In the genomic region with DNA sequence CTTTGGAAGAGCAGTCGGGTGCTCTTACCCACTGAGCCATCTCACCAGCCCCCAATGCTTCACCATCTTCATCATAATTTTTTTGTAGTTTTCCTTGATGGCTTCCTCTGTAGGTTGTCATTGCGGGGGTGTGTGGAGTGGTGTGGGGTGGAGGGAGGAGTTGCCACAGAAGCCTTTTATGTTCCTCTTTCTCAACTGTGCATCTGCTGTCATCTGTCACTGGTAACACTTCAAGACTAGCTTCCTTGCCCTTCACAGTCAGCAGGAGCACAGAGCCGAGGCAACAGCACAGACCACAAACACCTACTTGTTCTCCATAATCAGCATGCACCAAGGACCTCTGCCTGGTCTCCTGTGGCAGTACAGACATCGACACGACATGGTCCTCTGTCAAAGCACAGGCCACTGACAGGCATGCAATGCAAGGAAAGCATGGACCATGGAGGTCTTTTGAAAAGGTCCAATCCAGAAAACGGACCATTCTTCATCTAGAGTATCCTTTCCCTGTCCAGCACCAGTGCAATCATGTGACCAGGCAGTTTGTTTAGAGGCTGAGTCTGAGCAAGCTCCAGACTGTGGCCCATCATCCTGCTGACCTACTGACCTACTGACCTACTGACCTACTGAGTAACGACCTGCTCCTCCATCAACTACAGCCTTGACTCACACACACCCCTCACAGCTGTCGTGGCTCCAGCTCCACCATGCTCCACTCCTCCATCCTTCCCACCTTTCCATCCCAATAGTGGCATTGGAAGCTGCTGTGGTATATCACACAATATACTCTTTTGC, we compare ENCODE assay signal across 13 mouse cellular contexts. TPM values are rescaled to one million over a fixed set of nuclear protein-coding genes. Genes with fewer than 3 reads are reported as not detected.
DNase-seq lines count a peak whose midpoint lies in the region; ATAC-seq and TF ChIP-seq lines count a peak whose summit lies in the region.
"Had no signal": no experiment of that assay in that cellular context is flagged by ENCODE, and none has a peak within 500 bp of the region (broad histone marks: within the 10 kb centered on the region; RNA-seq: fewer than 3 reads in every experiment).

No protein-coding gene starts in this region.

- no peak for TF ChIP-seq EP300 in lung, postnatal 0 days (IDR thresholded peaks at IDR 0.05)

- no peaks in the 10 kb centered on the region for H3K27me3 ChIP-seq in lung, postnatal 0 days (replicated peaks; ENCODE audit: insufficient read depth, low read length)
- no peaks in the 10 kb centered on the region for H3K27me3 ChIP-seq in hindbrain, embryonic 11.5 days (ENCODE audit: control insufficient read depth, insufficient read depth, low read length)
- H3K27me3 ChIP-seq in intestine, embryonic 16.5 days (replicated peaks; ENCODE audit: control insufficient read depth, insufficient read depth, low read length): no peaks in the 10 kb centered on the region

- no peak overlapping the region for H3K4me3 ChIP-seq in lung, postnatal 0 days (ENCODE audit: low read depth, low read length)
- H3K4me3 ChIP-seq in hindbrain, embryonic 11.5 days (ENCODE audit: low read depth, low read length): no peak overlapping the region
- H3K4me3 ChIP-seq in intestine, embryonic 16.5 days (ENCODE audit: low read length): no peak overlapping the region
- H3K4me3 ChIP-seq: hindbrain, embryonic 10.5 days had no signal

- no peak for ATAC-seq in lung, postnatal 0 days
- ATAC-seq in megakaryocyte-erythroid progenitor cell, adult 5-6 weeks (replicated peaks; ENCODE audit: low FRiP score, low TSS enrichment, poor library complexity, severe bottlenecking): peak; percentile 41; the same call in 1 of the 2 replicates
- no peak for ATAC-seq in hindbrain, embryonic 11.5 days (ENCODE audit: low FRiP score)
- no peak for ATAC-seq in intestine, embryonic 16.5 days

- H3K9me3 ChIP-seq in lung, postnatal 0 days (ENCODE audit: low read length): no peaks in the 10 kb centered on the region
- no peaks in the 10 kb centered on the region for H3K9me3 ChIP-seq in hindbrain, embryonic 11.5 days (ENCODE audit: control insufficient read depth, low read length)
- H3K9me3 ChIP-seq in intestine, embryonic 16.5 days (ENCODE audit: control insufficient read depth, low read length): no peaks in the 10 kb centered on the region
- H3K9me3 ChIP-seq: hindbrain, embryonic 10.5 days had no signal

- TF ChIP-seq CTCF in lung, postnatal 0 days (IDR thresholded peaks at IDR 0.05): no peak

- WGBS in lung, postnatal 0 days: 49% methylated on average over 8 of the region's 8 CpGs
- WGBS in hindbrain, embryonic 11.5 days: 67% methylated on average over 8 of the region's 8 CpGs
- WGBS in intestine, embryonic 16.5 days: 47% methylated on average over 8 of the region's 8 CpGs

- H3K27ac ChIP-seq in lung, postnatal 0 days (ENCODE audit: low read length): no peak overlapping the region
- no peak overlapping the region for H3K27ac ChIP-seq in hindbrain, embryonic 11.5 days (ENCODE audit: low read depth, low read length)
- no peak overlapping the region for H3K27ac ChIP-seq in intestine, embryonic 16.5 days (ENCODE audit: low read length)
- H3K27ac ChIP-seq: hindbrain, embryonic 10.5 days; kidney, postnatal 0 days; macrophage had no signal

- H3K9ac ChIP-seq in lung, postnatal 0 days (replicated peaks; ENCODE audit: low read depth): no peak overlapping the region
- no peak overlapping the region for H3K9ac ChIP-seq in hindbrain, embryonic 11.5 days (ENCODE audit: low read depth, low read length)
- no peak overlapping the region for H3K9ac ChIP-seq in intestine, embryonic 16.5 days (ENCODE audit: low read depth, low read length)

- no peak overlapping the region for H3K4me2 ChIP-seq in lung, postnatal 0 days (replicated peaks; ENCODE audit: low read depth, low read length)
- H3K4me2 ChIP-seq in hindbrain, embryonic 11.5 days (replicated peaks; ENCODE audit: low read depth, low read length): no peak overlapping the region
- H3K4me2 ChIP-seq in intestine, embryonic 16.5 days (ENCODE audit: low read depth, low read length): no peak overlapping the region

- peak; percentile 22 for DNase-seq in lung, postnatal 0 days (ENCODE audit: low spot score)
- no peak for DNase-seq in lung, postnatal 14 days
- DNase-seq in embryo, embryonic 10.5 days (ENCODE audit: low spot score): peak; percentile 15
- DNase-seq in thymus, postnatal 36 days: peak; percentile 54 to 75
- DNase-seq in hindbrain, embryonic 11.5 days (ENCODE audit: low spot score): no peak
- no peak for DNase-seq in right cerebral cortex, postnatal 14 days
- DNase-seq: cerebellum, adult 9-11 months; gastrocnemius, postnatal 10 days had no signal

- no peaks in the 10 kb centered on the region for H3K4me1 ChIP-seq in lung, postnatal 0 days (ENCODE audit: insufficient read depth, low read depth, low read length)
- no peaks in the 10 kb centered on the region for H3K4me1 ChIP-seq in hindbrain, embryonic 11.5 days (replicated peaks; ENCODE audit: control insufficient read depth, insufficient read depth, low read length)
- H3K4me1 ChIP-seq in intestine, embryonic 16.5 days (ENCODE audit: control insufficient read depth, insufficient read depth, low read length): no peaks in the 10 kb centered on the region

- H3K36me3 ChIP-seq in lung, postnatal 0 days (ENCODE audit: insufficient read depth, low read length): no peaks in the 10 kb centered on the region
- H3K36me3 ChIP-seq in hindbrain, embryonic 11.5 days (ENCODE audit: control insufficient read depth, insufficient read depth, low read length): no peaks in the 10 kb centered on the region
- no peaks in the 10 kb centered on the region for H3K36me3 ChIP-seq in intestine, embryonic 16.5 days (ENCODE audit: control insufficient read depth, insufficient read depth, low read length)
- H3K36me3 ChIP-seq: hindbrain, embryonic 10.5 days had no signal

RNA-seq across cellular contexts. Expression of a gene that starts 30.3 kb away (rescaled TPM):
- 19.7 and 20.8 TPM in 2 replicates for polyA plus RNA-seq in lung, postnatal 0 days (2015; fragmentation: Nextera tagmentation; extraction: Ambion mirVana)
- total RNA-seq in megakaryocyte-erythroid progenitor cell, adult 5-6 weeks (2014; fragmentation: Nextera tagmentation): 147 and 182 TPM in 2 replicates
- 40.3 and 77.8 TPM in 2 replicates for total RNA-seq in megakaryocyte-erythroid progenitor cell, adult 5-6 weeks (2017)
- polyA plus RNA-seq in hindbrain, embryonic 11.5 days (2014; fragmentation: Nextera tagmentation; extraction: Ambion mirVana): 57.8 and 69.4 TPM in 2 replicates
- 27.3 and 28.2 TPM in 2 replicates for polyA plus RNA-seq in intestine, embryonic 16.5 days (2015; fragmentation: Nextera tagmentation; extraction: Ambion mirVana)

RNA-seq across cellular contexts. Expression of a gene that starts 41.9 kb away (rescaled TPM):
- polyA plus RNA-seq in lung, postnatal 0 days (2015; fragmentation: Nextera tagmentation; extraction: Ambion mirVana): 5.5 and 5.7 TPM in 2 replicates
- 6.6 and 7.0 TPM in 2 replicates for total RNA-seq in megakaryocyte-erythroid progenitor cell, adult 5-6 weeks (2014; fragmentation: Nextera tagmentation)
- 2.9 and 5.2 TPM in 2 replicates for total RNA-seq in megakaryocyte-erythroid progenitor cell, adult 5-6 weeks (2017)
- polyA plus RNA-seq in hindbrain, embryonic 11.5 days (2014; fragmentation: Nextera tagmentation; extraction: Ambion mirVana): 137 and 161 TPM in 2 replicates
- polyA plus RNA-seq in intestine, embryonic 16.5 days (2015; fragmentation: Nextera tagmentation; extraction: Ambion mirVana): 7.1 and 8.9 TPM in 2 replicates

Comparison
In these comparisons a context has a peak if more than half of its experiments do, and no peak if none do; other contexts are left out.
1. DNase-seq: peak in lung, postnatal 0 days (single experiment), embryo, embryonic 10.5 days (single experiment) and thymus, postnatal 36 days (2 of 2); none in lung, postnatal 14 days (single experiment), hindbrain, embryonic 11.5 days (single experiment) and right cerebral cortex, postnatal 14 days (single experiment).
2. RNA of a gene that starts 41.9 kb away (polyA plus RNA-seq): 137 to 161 TPM in hindbrain, embryonic 11.5 days; 7.1 to 8.9 TPM in intestine, embryonic 16.5 days and 5.5 to 5.7 TPM in lung, postnatal 0 days; every median in the first group is over 10 times any median in the second.